Mouse (Mus musculus): ENCODE measurements around the gene Siglece. TPM values are rescaled to one million over a fixed set of nuclear protein-coding genes. Genes with fewer than 3 reads are reported as not detected.
"Not testable (repeated sequence)": the region's sequence is repeated elsewhere in the genome, so short reads cannot be mapped to it uniquely, and the experiment has no call there.

Gene Siglece
- polyA plus RNA-seq (2016; fragmentation: Nextera tagmentation; extraction: Ambion mirVana): 0.79 and 1.6 TPM in 2 replicates

- WGBS (ENCODE audit: insufficient replicate concordance): 35% methylated on average over 1 of the region's 1 CpGs
- Histone ChIP-seq H3K4me2 (no peak within 1 kb of the TSS), H3K27ac (no peak within 1 kb of the TSS), H3K9me3 (replicated peaks) (no peaks in the 10 kb centered on the region), H3K4me3 (no peak within 1 kb of the TSS), H3K4me1 (no peaks in the 10 kb centered on the region), H3K27me3 (replicated peaks) (no peaks in the 10 kb centered on the region), H3K36me3 (no peaks in the 10 kb centered on the region), H3K9ac (no peak within 1 kb of the TSS)
- no peak for ATAC-seq
Measured at GRCm38 (mm10) chr7:43660002-43660401, at the start of gene Siglece. Gene Siglece, minus strand, starts transcription at chr7:43660161.

- no peaks in the 10 kb centered on the region for H3K4me1 ChIP-seq
- H3K9me3 ChIP-seq (replicated peaks): no peaks in the 10 kb centered on the region
- no peak within 1 kb of the TSS for H3K27ac ChIP-seq
- H3K4me3 ChIP-seq: no peak within 1 kb of the TSS
- H3K9ac ChIP-seq: no peak within 1 kb of the TSS
- H3K27me3 ChIP-seq (replicated peaks): no peaks in the 10 kb centered on the region
- H3K4me2 ChIP-seq: no peak within 1 kb of the TSS
- H3K36me3 ChIP-seq: no peaks in the 10 kb centered on the region
- ATAC-seq: no peak
Measured at GRCm38 (mm10) chr7:43690118-43690517, 30.2 kb upstream of the Siglece start, which contains the start of gene Klk14. Gene Klk14, plus strand, starts transcription at chr7:43690418.

GRCm38 (mm10) chr7:43685088-43685487, 25.1 kb upstream of the Siglece start:
- Histone ChIP-seq H3K4me2 (no peak overlapping the region), H3K4me1 (0 out of 2 replicates have a peak, but pooled peaks cover 3% of the 10 kb centered on the region)

GRCm38 (mm10) chr7:43682511-43682910, 22.6 kb upstream of the Siglece start:
- H3K9me3 ChIP-seq (replicated peaks); H3K36me3 ChIP-seq; ATAC-seq; H3K27ac ChIP-seq; H3K4me3 ChIP-seq; H3K4me1 ChIP-seq; H3K27me3 ChIP-seq (replicated peaks); H3K4me2 ChIP-seq; H3K9ac ChIP-seq: not testable (repeated sequence)
- WGBS (ENCODE audit: insufficient replicate concordance): 14% methylated on average over 1 of the region's 1 CpGs

More at GRCm38 (mm10) chr7:43685088-43685487, 25.1 kb upstream of the Siglece start:
- Histone ChIP-seq H3K9me3 (replicated peaks) (no peaks in the 10 kb centered on the region), H3K9ac (no peak overlapping the region), H3K27me3 (replicated peaks) (no peaks in the 10 kb centered on the region), H3K27ac (no peak overlapping the region), H3K36me3 (no peaks in the 10 kb centered on the region), H3K4me3 (no peak overlapping the region)
- no peak for ATAC-seq
- 23% methylated on average over 7 of the region's 7 CpGs for WGBS (ENCODE audit: insufficient replicate concordance)

- Histone ChIP-seq H3K4me2 (no peak overlapping the region), H3K9me3 (replicated peaks) (no peaks in the 10 kb centered on the region), H3K4me1 (0 out of 2 replicates have a peak, but pooled peaks cover 3% of the 10 kb centered on the region), H3K27me3 (replicated peaks) (no peaks in the 10 kb centered on the region), H3K36me3 (peaks cover 25% of the 10 kb centered on the region), H3K9ac (no peak overlapping the region), H3K4me3 (no peak overlapping the region), H3K27ac (no peak overlapping the region)
- 18% methylated on average over 5 of the region's 5 CpGs for WGBS (ENCODE audit: insufficient replicate concordance)
- no peak for ATAC-seq
Measured at GRCm38 (mm10) chr7:43680960-43681359, 21.0 kb upstream of the Siglece start.

GRCm38 (mm10) chr7:43678517-43678916, 18.6 kb upstream of the Siglece start:
- ATAC-seq: no peak
- Histone ChIP-seq H3K4me1 (no peaks in the 10 kb centered on the region), H3K9ac (no peak overlapping the region), H3K27me3 (replicated peaks) (no peaks in the 10 kb centered on the region), H3K4me2 (no peak overlapping the region), H3K9me3 (replicated peaks) (no peaks in the 10 kb centered on the region), H3K4me3 (no peak overlapping the region), H3K27ac (no peak overlapping the region), H3K36me3 (peaks cover 46% of the 10 kb centered on the region)

- peaks cover 20% of the 10 kb centered on the region for H3K4me1 ChIP-seq
- ATAC-seq: no peak
- no peak overlapping the region for H3K4me3 ChIP-seq
- WGBS (ENCODE audit: insufficient replicate concordance): 91% methylated on average over 32 of the region's 32 CpGs
- H3K27ac ChIP-seq: no peak overlapping the region
- peaks cover 46% of the 10 kb centered on the region for H3K36me3 ChIP-seq
- H3K4me2 ChIP-seq: no peak overlapping the region
- H3K27me3 ChIP-seq (replicated peaks): no peaks in the 10 kb centered on the region
- no peak overlapping the region for H3K9ac ChIP-seq
- H3K9me3 ChIP-seq (replicated peaks): no peaks in the 10 kb centered on the region
Measured at GRCm38 (mm10) chr7:43675091-43675490, 15.1 kb upstream of the Siglece start.

GRCm38 (mm10) chr7:43672581-43673260, 12.8 kb upstream of the Siglece start:
- Histone ChIP-seq H3K36me3 (peaks cover 39% of the 10 kb centered on the region), H3K27ac (0 out of 2 replicates have a peak overlapping the region, but pooled peaks have one; percentile 30), H3K4me3 (peak overlapping the region; percentile 73), H3K4me1 (peaks cover 20% of the 10 kb centered on the region), H3K4me2 (peak overlapping the region; percentile 78), H3K9ac (peak overlapping the region; percentile 80), H3K27me3 (replicated peaks) (no peaks in the 10 kb centered on the region), H3K9me3 (replicated peaks) (no peaks in the 10 kb centered on the region)
- 21% methylated on average over 10 of the region's 10 CpGs for WGBS (ENCODE audit: insufficient replicate concordance)
- ATAC-seq: no peak

- Histone ChIP-seq H3K27me3 (replicated peaks) (no peaks in the 10 kb centered on the region), H3K36me3 (peaks cover 31% of the 10 kb centered on the region), H3K9ac (peak within 1 kb of the TSS; percentile 80), H3K4me2 (peak within 1 kb of the TSS; percentile 78), H3K9me3 (replicated peaks) (no peaks in the 10 kb centered on the region), H3K4me3 (peak within 1 kb of the TSS; percentile 73), H3K4me1 (peaks cover 20% of the 10 kb centered on the region), H3K27ac (0 out of 2 replicates have a peak within 1 kb of the TSS, but pooled peaks have one; percentile 30)
- under 1% methylated on average over 26 of the region's 26 CpGs for WGBS (ENCODE audit: insufficient replicate concordance)
- ATAC-seq: peak; percentile 92
Measured at GRCm38 (mm10) chr7:43671809-43672580, 12.0 kb upstream of the Siglece start, which contains the start of gene Ctu1. Gene Ctu1, plus strand, starts transcription at chr7:43672016.

- H3K9me3 ChIP-seq (replicated peaks): no peaks in the 10 kb centered on the region
- H3K4me2 ChIP-seq: peak overlapping the region; percentile 78
- H3K9ac ChIP-seq: peak overlapping the region; percentile 80
- H3K27me3 ChIP-seq (replicated peaks): no peaks in the 10 kb centered on the region
- peak; percentile 7 for ATAC-seq
- WGBS (ENCODE audit: insufficient replicate concordance): 58% methylated on average over 11 of the region's 11 CpGs
- H3K4me3 ChIP-seq: peak overlapping the region; percentile 73
- no peak overlapping the region for H3K27ac ChIP-seq
- peaks cover 20% of the 10 kb centered on the region for H3K4me1 ChIP-seq
- H3K36me3 ChIP-seq: peaks cover 24% of the 10 kb centered on the region
Measured at GRCm38 (mm10) chr7:43671064-43671808, 11.3 kb upstream of the Siglece start.

GRCm38 (mm10) chr7:43668582-43668981, 8.6 kb upstream of the Siglece start:
- no peaks in the 10 kb centered on the region for H3K27me3 ChIP-seq (replicated peaks)
- H3K4me2 ChIP-seq: no peak overlapping the region
- H3K9me3 ChIP-seq (replicated peaks): no peaks in the 10 kb centered on the region
- WGBS (ENCODE audit: insufficient replicate concordance): 9% methylated on average over 3 of the region's 3 CpGs
- no peak overlapping the region for H3K9ac ChIP-seq
- H3K4me1 ChIP-seq: peaks cover 20% of the 10 kb centered on the region
- no peak overlapping the region for H3K27ac ChIP-seq
- H3K4me3 ChIP-seq: no peak overlapping the region
- no peak for ATAC-seq
- no peaks in the 10 kb centered on the region for H3K36me3 ChIP-seq

GRCm38 (mm10) chr7:43667221-43667620, 7.3 kb upstream of the Siglece start:
- H3K27me3 ChIP-seq (replicated peaks); H3K27ac ChIP-seq; H3K4me2 ChIP-seq; H3K36me3 ChIP-seq; H3K4me3 ChIP-seq; H3K4me1 ChIP-seq; ATAC-seq; H3K9me3 ChIP-seq (replicated peaks); H3K9ac ChIP-seq: not testable (repeated sequence)
- 71% methylated on average over 4 of the region's 4 CpGs for WGBS (ENCODE audit: insufficient replicate concordance)

All from liver, embryonic 12.5 days (tissue).